Mouse (Mus musculus): ENCODE results near the gene Cd200r3. TPM values are rescaled to one million over a fixed set of nuclear protein-coding genes. Genes with fewer than 3 reads are reported as not detected.

Gene Cd200r3
- polyA plus RNA-seq (2021; fragmentation: Nextera tagmentation), result not detected in 2 replicates
- long read RNA-seq, experiment 1, result 0 reads
- long read RNA-seq, experiment 2, result 0 reads

GRCm38 (mm10) chr16:44943468-44943867, at the start of gene Cd200r3:
Cd200r3 (plus strand) TSS chr16:44943678.

Other genes starting within 250 kb of the Cd200r3 start
- gene Nepro, start 219.4 kb upstream of the Cd200r3 start, polyA plus RNA-seq (2021; fragmentation: Nextera tagmentation), result 1.9 and 2.3 TPM in 2 replicates
- 15.3 and 21.4 TPM in 2 replicates for gene Gtpbp8, start 197.3 kb upstream of the Cd200r3 start, polyA plus RNA-seq (2021; fragmentation: Nextera tagmentation)
- 0.61 and 1.4 TPM in 2 replicates for gene Cd200r1, start 177.9 kb upstream of the Cd200r3 start, polyA plus RNA-seq (2021; fragmentation: Nextera tagmentation)
- 0.14 TPM in 1 of 2 replicates, not detected in the other for gene Cd200r4, start 131.9 kb upstream of the Cd200r3 start, polyA plus RNA-seq (2021; fragmentation: Nextera tagmentation)
- not detected in 2 replicates for gene Cd200r2, start 76.6 kb upstream of the Cd200r3 start, polyA plus RNA-seq (2021; fragmentation: Nextera tagmentation)
- 12.7 and 13.2 TPM in 2 replicates for gene Ccdc80, start 149.7 kb downstream of the Cd200r3 start, polyA plus RNA-seq (2021; fragmentation: Nextera tagmentation)
- gene Slc35a5, start 215.0 kb downstream of the Cd200r3 start, polyA plus RNA-seq (2021; fragmentation: Nextera tagmentation), result 21.8 and 25.0 TPM in 2 replicates
- 47.8 and 57.6 TPM in 2 replicates for gene Atg3, start 215.1 kb downstream of the Cd200r3 start, polyA plus RNA-seq (2021; fragmentation: Nextera tagmentation)

Data from left cerebral cortex, adult 6 months (tissue).